Mouse (Mus musculus): ENCODE measurements around the gene Tmcc2. TPM values are rescaled to one million over a fixed set of nuclear protein-coding genes. Genes with fewer than 3 reads are reported as not detected.

Gene Tmcc2
- polyA plus RNA-seq, 2 experiments = 9.1 to 18.0 TPM

DNA sequence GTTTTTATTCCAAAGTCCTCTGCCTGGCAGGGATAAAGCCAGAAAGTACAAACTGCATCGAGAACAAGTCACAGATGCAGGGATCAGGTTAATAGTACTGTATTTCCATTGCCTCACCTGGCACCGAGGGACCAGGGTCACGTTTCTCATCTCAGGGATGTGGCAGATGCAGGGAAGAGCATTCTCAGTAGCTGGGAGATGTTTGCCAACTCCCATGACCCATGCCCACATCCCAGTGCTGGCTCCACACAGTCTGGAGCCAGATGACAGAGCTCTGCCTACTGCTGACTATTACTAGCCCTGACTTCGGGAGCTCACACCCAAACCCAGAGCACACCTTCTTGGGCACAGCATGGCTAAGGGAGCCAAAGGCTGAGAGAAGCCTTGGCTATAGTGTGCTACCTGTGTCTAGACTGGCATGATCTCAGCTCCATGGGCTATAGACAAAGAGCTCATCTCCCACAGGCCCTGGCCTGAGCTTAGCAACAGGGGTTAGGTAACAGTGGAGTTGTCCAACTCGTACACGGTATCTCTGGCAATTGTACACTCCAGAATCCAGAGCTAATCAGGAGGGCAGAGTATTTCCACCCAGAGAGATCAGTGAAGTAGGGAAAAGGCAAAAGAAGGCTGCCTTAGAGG lies 18.1 kb downstream of the Tmcc2 start:
- Histone ChIP-seq H3K9ac (ENCODE audit: low read depth, low read length, severe bottlenecking) (no peak overlapping the region), H3K27me3 (ENCODE audit: control insufficient read depth, insufficient read depth, low read length) (no peaks in the 10 kb centered on the region), H3K4me2 (replicated peaks; ENCODE audit: low read depth, low read length, severe bottlenecking) (no peak overlapping the region), H3K27ac (replicated peaks; ENCODE audit: low read depth, low read length) (no peak overlapping the region), H3K36me3 (ENCODE audit: control insufficient read depth, insufficient read depth, low read length) (peaks cover 42% of the 10 kb centered on the region), H3K4me3 (replicated peaks; ENCODE audit: low read length) (no peak overlapping the region), H3K4me1 (ENCODE audit: control insufficient read depth, insufficient read depth, low read length) (peaks cover 33% of the 10 kb centered on the region), H3K9me3 (ENCODE audit: control insufficient read depth, low read length) (no peaks in the 10 kb centered on the region)
- WGBS = 86% methylated on average over 6 of the region's 6 CpGs
- no peak for ATAC-seq (ENCODE audit: low FRiP score, low read depth)
- no peak for TF ChIP-seq POLR2A (IDR thresholded peaks at IDR 0.05; ENCODE audit: borderline replicate concordance, extremely low read depth, insufficient read depth, insufficient read length)
- no peak for DNase-seq (ENCODE audit: low spot score)

DNA sequence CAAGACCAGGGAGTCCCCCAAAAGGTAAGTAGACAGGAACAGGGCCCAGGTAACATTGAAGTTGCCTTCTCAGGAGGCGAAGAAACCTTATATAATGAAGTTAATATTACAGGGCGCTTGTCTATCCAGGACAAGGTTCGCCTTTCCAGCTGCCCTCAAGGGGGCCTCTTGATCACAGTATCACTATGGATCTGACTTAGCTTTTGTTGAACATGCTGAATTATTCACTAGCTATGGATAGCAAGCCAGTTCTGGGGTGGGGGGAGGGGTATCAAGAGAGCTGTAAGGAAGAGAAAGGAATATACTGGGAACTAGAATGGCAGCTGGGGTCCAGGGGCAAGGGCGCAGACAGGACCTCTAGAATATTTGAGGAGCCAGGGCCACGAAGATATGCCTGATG lies 18.7 kb downstream of the Tmcc2 start:
- H3K27ac ChIP-seq (replicated peaks; ENCODE audit: low read depth, low read length) = no peak overlapping the region
- no peaks in the 10 kb centered on the region for H3K9me3 ChIP-seq (ENCODE audit: control insufficient read depth, low read length)
- ATAC-seq (ENCODE audit: low FRiP score, low read depth) (no peak), DNase-seq (ENCODE audit: low spot score) (no peak)
- H3K4me2 ChIP-seq (replicated peaks; ENCODE audit: low read depth, low read length, severe bottlenecking) = no peak overlapping the region
- H3K4me3 ChIP-seq (replicated peaks; ENCODE audit: low read length) = no peak overlapping the region
- 94% methylated on average over 5 of the region's 5 CpGs for WGBS
- peaks cover 32% of the 10 kb centered on the region for H3K4me1 ChIP-seq (ENCODE audit: control insufficient read depth, insufficient read depth, low read length)
- TF ChIP-seq POLR2A (IDR thresholded peaks at IDR 0.05; ENCODE audit: borderline replicate concordance, extremely low read depth, insufficient read depth, insufficient read length) = no peak
- peaks cover 38% of the 10 kb centered on the region for H3K36me3 ChIP-seq (ENCODE audit: control insufficient read depth, insufficient read depth, low read length)
- H3K9ac ChIP-seq (ENCODE audit: low read depth, low read length, severe bottlenecking) = no peak overlapping the region
- no peaks in the 10 kb centered on the region for H3K27me3 ChIP-seq (ENCODE audit: control insufficient read depth, insufficient read depth, low read length)

DNA sequence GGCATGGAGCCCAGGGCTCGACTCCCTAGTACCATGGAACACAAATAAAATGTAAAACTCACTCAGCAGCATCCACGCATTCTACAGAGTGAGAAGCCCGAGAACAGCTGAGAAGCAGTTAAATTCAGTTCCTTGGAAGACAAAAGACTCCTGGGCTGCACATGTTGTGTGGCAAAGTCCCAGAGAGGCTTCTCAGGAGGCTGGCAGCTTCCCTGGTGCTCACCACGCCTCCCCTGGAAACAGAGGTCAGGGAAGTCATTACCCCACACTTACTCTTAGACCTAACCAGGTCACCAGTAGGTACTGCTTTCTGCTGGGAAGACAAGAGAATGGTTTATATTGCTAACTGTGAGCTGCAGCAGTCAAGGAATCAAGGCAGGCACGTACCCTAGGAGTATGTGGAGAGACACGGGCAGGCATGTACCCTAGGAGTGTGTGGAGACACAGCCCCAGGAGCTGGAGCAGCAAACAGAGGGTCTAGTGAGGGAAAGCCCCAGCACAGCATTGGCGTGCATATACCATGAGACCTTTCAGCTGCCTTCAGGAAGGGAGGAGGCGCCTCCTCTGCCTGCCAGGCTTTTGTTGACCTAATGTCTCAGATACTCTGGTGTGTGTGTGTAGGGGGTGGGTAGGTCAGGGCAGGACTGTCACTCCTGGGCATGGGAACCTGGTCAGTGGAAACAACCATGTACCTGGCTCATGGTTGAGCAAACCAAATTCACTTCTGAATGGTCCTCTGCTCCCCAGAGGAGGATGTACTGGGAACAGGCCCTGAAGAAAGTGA lies 19.6 kb downstream of the Tmcc2 start:
- Histone ChIP-seq H3K4me3 (replicated peaks; ENCODE audit: low read length) (no peak overlapping the region), H3K27me3 (ENCODE audit: control insufficient read depth, insufficient read depth, low read length) (no peaks in the 10 kb centered on the region), H3K9ac (ENCODE audit: low read depth, low read length, severe bottlenecking) (no peak overlapping the region), H3K9me3 (ENCODE audit: control insufficient read depth, low read length) (no peaks in the 10 kb centered on the region), H3K36me3 (ENCODE audit: control insufficient read depth, insufficient read depth, low read length) (peaks cover 31% of the 10 kb centered on the region), H3K27ac (replicated peaks; ENCODE audit: low read depth, low read length) (no peak overlapping the region), H3K4me2 (replicated peaks; ENCODE audit: low read depth, low read length, severe bottlenecking) (no peak overlapping the region), H3K4me1 (ENCODE audit: control insufficient read depth, insufficient read depth, low read length) (peaks cover 25% of the 10 kb centered on the region)
- WGBS = 74% methylated on average over 8 of the region's 8 CpGs
- TF ChIP-seq POLR2A (IDR thresholded peaks at IDR 0.05; ENCODE audit: borderline replicate concordance, extremely low read depth, insufficient read depth, insufficient read length) = no peak
- ATAC-seq (ENCODE audit: low FRiP score, low read depth) = no peak
- no peak for DNase-seq (ENCODE audit: low spot score)

DNA sequence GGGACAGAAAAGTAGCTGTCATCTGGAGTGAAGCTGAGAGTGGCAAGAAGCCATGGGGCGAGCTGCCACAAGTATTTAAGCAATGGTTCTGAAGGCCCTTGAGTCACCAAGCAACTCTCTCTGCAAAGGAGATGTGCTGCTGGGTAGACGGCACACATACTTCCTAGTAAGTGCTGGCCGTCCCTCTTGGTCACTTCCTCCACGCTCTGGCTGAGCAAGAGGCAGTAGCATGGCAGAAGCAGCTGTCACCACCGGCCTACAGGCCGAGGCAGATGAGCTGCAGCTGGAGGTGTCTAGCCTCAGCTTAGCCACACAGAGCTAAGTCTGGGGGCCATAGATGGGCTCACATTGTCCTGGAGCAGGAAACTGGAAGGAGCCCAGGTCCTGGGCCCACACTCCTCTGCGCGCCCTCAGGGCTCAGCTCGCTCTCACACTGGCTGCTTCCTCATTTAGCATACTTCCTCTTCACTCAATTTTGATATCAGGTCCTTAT lies 20.4 kb downstream of the Tmcc2 start:
- peaks cover 29% of the 10 kb centered on the region for H3K4me1 ChIP-seq (ENCODE audit: control insufficient read depth, insufficient read depth, low read length)
- no peak overlapping the region for H3K4me2 ChIP-seq (replicated peaks; ENCODE audit: low read depth, low read length, severe bottlenecking)
- ATAC-seq (ENCODE audit: low FRiP score, low read depth) = no peak
- H3K4me3 ChIP-seq (replicated peaks; ENCODE audit: low read length) = no peak overlapping the region
- H3K9ac ChIP-seq (ENCODE audit: low read depth, low read length, severe bottlenecking) = no peak overlapping the region
- no peak for DNase-seq (ENCODE audit: low spot score)
- H3K36me3 ChIP-seq (ENCODE audit: control insufficient read depth, insufficient read depth, low read length) = peaks cover 36% of the 10 kb centered on the region
- no peak for TF ChIP-seq POLR2A (IDR thresholded peaks at IDR 0.05; ENCODE audit: borderline replicate concordance, extremely low read depth, insufficient read depth, insufficient read length)
- no peaks in the 10 kb centered on the region for H3K9me3 ChIP-seq (ENCODE audit: control insufficient read depth, low read length)
- H3K27me3 ChIP-seq (ENCODE audit: control insufficient read depth, insufficient read depth, low read length) = no peaks in the 10 kb centered on the region
- WGBS = 83% methylated on average over 9 of the region's 9 CpGs
- H3K27ac ChIP-seq (replicated peaks; ENCODE audit: low read depth, low read length) = no peak overlapping the region

DNA sequence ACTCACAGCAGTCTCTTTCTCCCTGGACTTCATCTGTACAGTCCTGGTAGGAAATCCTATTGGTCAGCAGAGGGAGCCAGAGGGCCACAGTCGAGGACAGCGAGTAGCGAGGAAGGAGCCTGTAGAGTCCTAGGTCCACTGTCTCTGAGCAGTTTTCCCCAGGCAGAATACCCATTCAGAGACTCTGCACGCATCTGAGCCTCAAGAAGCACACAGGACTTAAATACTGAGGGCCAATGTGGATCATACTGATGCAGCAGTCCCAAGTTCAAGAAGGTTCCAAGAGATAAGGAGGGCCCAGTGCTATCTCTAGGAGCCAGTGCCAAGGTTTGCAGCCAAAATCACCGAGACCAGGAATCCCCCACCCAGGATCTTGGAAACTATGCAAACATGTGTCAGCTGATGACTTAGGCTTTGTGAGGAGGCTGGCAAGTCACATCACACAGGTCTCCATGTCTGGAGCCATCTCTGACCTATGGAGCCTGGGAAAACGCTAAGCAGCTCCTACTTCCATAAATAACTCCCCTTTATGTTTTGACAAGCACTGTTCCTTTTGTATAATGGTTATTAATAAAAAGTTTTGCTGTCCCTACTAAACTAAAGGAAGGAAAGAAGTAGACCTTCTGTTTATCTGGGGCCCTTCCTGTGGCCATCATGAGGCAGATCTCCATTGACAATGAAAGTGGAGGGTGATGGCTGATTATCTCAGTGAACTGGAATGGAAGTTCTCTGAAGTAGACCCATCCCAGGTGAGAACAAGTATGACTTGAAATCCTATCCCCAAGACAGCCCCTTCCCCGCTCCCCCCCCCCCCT lies 23.2 kb downstream of the Tmcc2 start:
- Histone ChIP-seq H3K36me3 (ENCODE audit: control insufficient read depth, insufficient read depth, low read length) (peaks cover 30% of the 10 kb centered on the region), H3K27ac (replicated peaks; ENCODE audit: low read depth, low read length) (no peak overlapping the region), H3K4me1 (ENCODE audit: control insufficient read depth, insufficient read depth, low read length) (0 out of 2 replicates have a peak, but pooled peaks cover 5% of the 10 kb centered on the region), H3K9me3 (ENCODE audit: control insufficient read depth, low read length) (no peaks in the 10 kb centered on the region), H3K9ac (ENCODE audit: low read depth, low read length, severe bottlenecking) (no peak overlapping the region), H3K4me2 (replicated peaks; ENCODE audit: low read depth, low read length, severe bottlenecking) (no peak overlapping the region), H3K27me3 (ENCODE audit: control insufficient read depth, insufficient read depth, low read length) (no peaks in the 10 kb centered on the region), H3K4me3 (replicated peaks; ENCODE audit: low read length) (no peak overlapping the region)
- peak; percentile 80 for ATAC-seq (ENCODE audit: low FRiP score, low read depth)
- 29% methylated on average over 6 of the region's 7 CpGs for WGBS
- peak; percentile 83 for DNase-seq (ENCODE audit: low spot score)
- no peak for TF ChIP-seq POLR2A (IDR thresholded peaks at IDR 0.05; ENCODE audit: borderline replicate concordance, extremely low read depth, insufficient read depth, insufficient read length)

Data from limb, embryonic 14.5 days (tissue).